Mouse (Mus musculus): ENCODE results near the gene Fbf1. TPM values are rescaled to one million over a fixed set of nuclear protein-coding genes. Genes with fewer than 3 reads are reported as not detected.

The Fbf1 gene
- polyA plus RNA-seq, 1 experiment from 2014 or later = 27.7 TPM

GRCm38 (mm10) chr11:116206678-116207077 is 38.7 kb upstream of the Fbf1 start:
- Histone ChIP-seq H3K27ac (replicated peaks; ENCODE audit: low read depth, low read length) (no peak overlapping the region), H3K9me3 (ENCODE audit: control insufficient read depth, low read length) (no peaks in the 10 kb centered on the region), H3K4me3 (ENCODE audit: low read depth, low read length) (no peak overlapping the region), H3K9ac (ENCODE audit: low read depth, low read length) (no peak overlapping the region), H3K4me2 (ENCODE audit: low read depth, low read length) (no peak overlapping the region), H3K27me3 (replicated peaks; ENCODE audit: control insufficient read depth, insufficient read depth, low read length) (no peaks in the 10 kb centered on the region), H3K4me1 (ENCODE audit: control insufficient read depth, insufficient read depth, low read length) (no peaks in the 10 kb centered on the region), H3K36me3 (ENCODE audit: control insufficient read depth, insufficient read depth, low read length) (peaks cover 32% of the 10 kb centered on the region)
- WGBS = 49% methylated on average over 4 of the region's 4 CpGs
- DNase-seq (ENCODE audit: low spot score) = no peak
- no peak for ATAC-seq (ENCODE audit: low read depth)

- Histone ChIP-seq H3K4me3 (ENCODE audit: low read depth, low read length) (no peak overlapping the region), H3K36me3 (ENCODE audit: control insufficient read depth, insufficient read depth, low read length) (peaks cover 32% of the 10 kb centered on the region), H3K4me2 (ENCODE audit: low read depth, low read length) (no peak overlapping the region), H3K27me3 (replicated peaks; ENCODE audit: control insufficient read depth, insufficient read depth, low read length) (no peaks in the 10 kb centered on the region), H3K9me3 (ENCODE audit: control insufficient read depth, low read length) (no peaks in the 10 kb centered on the region), H3K4me1 (ENCODE audit: control insufficient read depth, insufficient read depth, low read length) (0 out of 2 replicates have a peak, but pooled peaks cover under 1% of the 10 kb centered on the region), H3K9ac (ENCODE audit: low read depth, low read length) (no peak overlapping the region), H3K27ac (replicated peaks; ENCODE audit: low read depth, low read length) (no peak overlapping the region)
- WGBS = 96% methylated on average over 3 of the region's 3 CpGs
- ATAC-seq (ENCODE audit: low read depth) (no peak), DNase-seq (ENCODE audit: low spot score) (no peak)
Observed at GRCm38 (mm10) chr11:116203150-116203549, 35.2 kb upstream of the Fbf1 start.

DNA sequence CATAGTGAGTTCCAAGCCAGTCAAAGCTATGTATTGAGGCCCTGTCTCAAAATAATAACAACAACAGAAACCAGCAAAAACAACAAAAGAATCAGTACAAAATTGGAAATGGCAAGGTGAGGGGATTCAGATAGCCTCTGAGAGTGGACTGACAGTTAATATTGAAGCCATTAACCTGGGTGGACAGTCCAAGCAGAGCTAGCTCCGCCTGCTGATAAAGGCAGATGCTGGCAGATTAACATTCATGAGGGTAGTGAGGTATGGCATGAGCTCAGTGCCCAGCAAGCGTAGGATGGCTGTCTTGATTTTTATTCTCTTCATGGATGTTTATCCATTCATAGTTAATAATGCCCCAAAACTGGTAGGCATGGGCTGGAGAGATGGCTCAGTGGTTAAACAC is 33.2 kb upstream of the Fbf1 start:
- H3K4me1 ChIP-seq (ENCODE audit: control insufficient read depth, insufficient read depth, low read length) = peaks cover 8% of the 10 kb centered on the region
- no peaks in the 10 kb centered on the region for H3K9me3 ChIP-seq (ENCODE audit: control insufficient read depth, low read length)
- WGBS = 90% methylated on average over 2 of the region's 2 CpGs
- DNase-seq (ENCODE audit: low spot score) (no peak), ATAC-seq (ENCODE audit: low read depth) (no peak)
- no peak overlapping the region for H3K4me2 ChIP-seq (ENCODE audit: low read depth, low read length)
- H3K27me3 ChIP-seq (replicated peaks; ENCODE audit: control insufficient read depth, insufficient read depth, low read length) = no peaks in the 10 kb centered on the region
- H3K27ac ChIP-seq (replicated peaks; ENCODE audit: low read depth, low read length) = no peak overlapping the region
- H3K36me3 ChIP-seq (ENCODE audit: control insufficient read depth, insufficient read depth, low read length) = peaks cover 13% of the 10 kb centered on the region
- no peak overlapping the region for H3K4me3 ChIP-seq (ENCODE audit: low read depth, low read length)
- no peak overlapping the region for H3K9ac ChIP-seq (ENCODE audit: low read depth, low read length)

DNA sequence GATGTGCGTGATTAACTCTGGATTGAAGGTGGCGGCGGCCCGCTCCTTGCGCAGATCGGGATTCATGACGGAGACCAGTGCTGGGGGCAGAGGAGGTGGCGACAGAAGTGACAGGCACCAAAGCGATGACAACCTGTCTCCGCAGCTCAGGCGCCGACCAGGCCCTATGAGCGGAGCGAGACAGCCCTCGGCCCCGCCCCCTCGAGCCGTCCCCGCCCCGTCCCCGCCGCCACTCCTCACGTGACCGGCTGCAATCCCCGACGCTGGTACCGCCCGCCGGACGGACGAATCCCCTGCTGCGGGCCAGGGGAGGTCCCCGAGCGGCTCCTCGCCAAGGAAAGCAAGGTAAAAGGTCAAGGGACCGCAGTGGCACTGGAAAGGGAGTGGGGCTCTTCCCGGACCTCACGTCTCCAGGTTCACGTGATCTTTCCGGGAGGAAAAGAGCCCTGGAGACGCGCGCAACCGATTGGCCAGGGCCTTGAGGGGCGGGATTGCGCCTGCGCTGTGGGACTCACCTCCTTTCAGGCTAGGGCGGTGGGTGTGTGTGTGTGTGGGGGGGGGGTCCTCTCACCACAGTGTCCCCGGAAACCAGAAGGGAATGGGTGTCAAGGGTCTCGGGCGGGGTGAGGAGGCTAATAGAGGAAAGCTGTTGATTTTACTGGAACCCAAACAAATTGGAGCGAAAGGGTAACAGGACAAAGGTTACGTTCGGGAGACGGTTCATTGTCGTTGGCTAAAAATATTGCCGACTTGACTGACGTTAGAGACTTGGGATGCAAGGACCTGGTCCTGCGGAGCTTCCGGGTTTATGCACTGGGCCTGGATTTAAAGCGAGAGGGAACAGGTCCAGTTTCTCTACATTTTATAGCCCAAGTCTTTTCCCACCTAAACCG is 30.9 kb upstream of the Fbf1 start, which contains the start of the genes Ten1 and Acox1:
TSS of gene Ten1 (plus strand) at position 217 of the 893 bp plus-strand sequence.
TSS of gene Acox1 (minus strand) at position 407 of the 893 bp plus-strand sequence.
- 1% methylated on average over 57 of the region's 62 CpGs for WGBS
- peak within 1 kb of the TSS; percentile 80 for H3K4me3 ChIP-seq (ENCODE audit: low read depth, low read length)
- DNase-seq (ENCODE audit: low spot score) = peak; percentile 98
- H3K36me3 ChIP-seq (ENCODE audit: control insufficient read depth, insufficient read depth, low read length) = 0 out of 2 replicates have a peak, but pooled peaks cover 10% of the 10 kb centered on the region
- no peaks in the 10 kb centered on the region for H3K27me3 ChIP-seq (replicated peaks; ENCODE audit: control insufficient read depth, insufficient read depth, low read length)
- no peaks in the 10 kb centered on the region for H3K9me3 ChIP-seq (ENCODE audit: control insufficient read depth, low read length)
- peak; percentile 98 for ATAC-seq (ENCODE audit: low read depth)
- H3K9ac ChIP-seq (ENCODE audit: low read depth, low read length) = peak within 1 kb of the TSS; percentile 78
- H3K27ac ChIP-seq (replicated peaks; ENCODE audit: low read depth, low read length) = peak within 1 kb of the TSS; percentile 89
- H3K4me2 ChIP-seq (ENCODE audit: low read depth, low read length) = peak within 1 kb of the TSS; percentile 79
- peaks cover 8% of the 10 kb centered on the region for H3K4me1 ChIP-seq (ENCODE audit: control insufficient read depth, insufficient read depth, low read length)

DNA sequence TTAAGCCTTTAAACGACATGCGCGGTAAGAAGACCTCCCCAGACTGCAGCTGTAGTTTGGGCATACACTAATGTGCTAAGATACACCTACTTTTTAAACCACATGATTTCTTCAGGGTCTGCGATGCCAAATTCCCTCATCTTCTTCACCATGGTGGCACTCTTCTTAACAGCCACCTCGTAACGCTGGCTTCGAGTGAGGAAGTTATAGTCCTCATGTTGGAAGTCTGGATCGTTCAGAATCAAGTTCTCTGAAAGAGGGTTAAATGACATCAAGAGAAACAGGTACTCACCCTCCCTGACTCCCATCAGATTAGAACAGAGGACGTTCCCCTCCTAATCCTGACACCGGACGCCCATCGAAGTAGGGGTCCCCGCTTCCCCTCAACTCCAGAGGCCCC is 30.2 kb upstream of the Fbf1 start:
- no peaks in the 10 kb centered on the region for H3K27me3 ChIP-seq (replicated peaks; ENCODE audit: control insufficient read depth, insufficient read depth, low read length)
- H3K4me2 ChIP-seq (ENCODE audit: low read depth, low read length) = peak overlapping the region; percentile 79
- H3K4me1 ChIP-seq (ENCODE audit: control insufficient read depth, insufficient read depth, low read length) = peaks cover 8% of the 10 kb centered on the region
- WGBS = 22% methylated on average over 13 of the region's 13 CpGs
- H3K9ac ChIP-seq (ENCODE audit: low read depth, low read length) = peak overlapping the region; percentile 78
- 0 out of 2 replicates have a peak, but pooled peaks cover 12% of the 10 kb centered on the region for H3K36me3 ChIP-seq (ENCODE audit: control insufficient read depth, insufficient read depth, low read length)
- DNase-seq (ENCODE audit: low spot score) (no peak), ATAC-seq (ENCODE audit: low read depth) (no peak)
- no peaks in the 10 kb centered on the region for H3K9me3 ChIP-seq (ENCODE audit: control insufficient read depth, low read length)
- peak overlapping the region; percentile 80 for H3K4me3 ChIP-seq (ENCODE audit: low read depth, low read length)
- peak overlapping the region; percentile 89 for H3K27ac ChIP-seq (replicated peaks; ENCODE audit: low read depth, low read length)

DNA sequence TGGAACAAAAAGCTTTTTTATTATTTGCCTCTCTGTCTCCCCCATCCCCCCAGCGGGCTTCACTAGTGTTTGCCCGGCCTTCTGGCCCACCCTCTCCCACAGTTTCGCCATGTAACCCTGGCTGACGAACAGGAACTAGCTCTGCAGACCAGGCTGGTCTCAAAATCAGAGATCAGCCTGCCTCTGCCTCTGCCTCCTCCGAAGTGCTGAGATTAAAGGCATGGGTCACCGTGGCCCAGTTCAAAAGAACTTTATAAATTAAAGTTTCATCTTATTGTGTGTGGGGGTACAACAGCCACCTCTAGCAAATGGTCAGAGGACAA is 29.6 kb upstream of the Fbf1 start:
- Histone ChIP-seq H3K27me3 (replicated peaks; ENCODE audit: control insufficient read depth, insufficient read depth, low read length) (no peaks in the 10 kb centered on the region), H3K9ac (ENCODE audit: low read depth, low read length) (peak overlapping the region; percentile 78; the same call in 1 of the 2 replicates), H3K36me3 (ENCODE audit: control insufficient read depth, insufficient read depth, low read length) (0 out of 2 replicates have a peak, but pooled peaks cover 12% of the 10 kb centered on the region), H3K4me3 (ENCODE audit: low read depth, low read length) (peak overlapping the region; percentile 80; the same call in 1 of the 2 replicates), H3K4me1 (ENCODE audit: control insufficient read depth, insufficient read depth, low read length) (peaks cover 8% of the 10 kb centered on the region), H3K4me2 (ENCODE audit: low read depth, low read length) (peak overlapping the region; percentile 79), H3K9me3 (ENCODE audit: control insufficient read depth, low read length) (no peaks in the 10 kb centered on the region), H3K27ac (replicated peaks; ENCODE audit: low read depth, low read length) (no peak overlapping the region)
- DNase-seq (ENCODE audit: low spot score) = no peak
- 92% methylated on average over 6 of the region's 6 CpGs for WGBS
- no peak for ATAC-seq (ENCODE audit: low read depth)

GRCm38 (mm10) chr11:116196866-116197583 is 29.1 kb upstream of the Fbf1 start:
- H3K4me2 ChIP-seq (ENCODE audit: low read depth, low read length) = peak overlapping the region; percentile 79
- H3K9me3 ChIP-seq (ENCODE audit: control insufficient read depth, low read length) = no peaks in the 10 kb centered on the region
- ATAC-seq (ENCODE audit: low read depth) (no peak), DNase-seq (ENCODE audit: low spot score) (no peak)
- H3K27ac ChIP-seq (replicated peaks; ENCODE audit: low read depth, low read length) = no peak overlapping the region
- H3K9ac ChIP-seq (ENCODE audit: low read depth, low read length) = no peak overlapping the region
- H3K36me3 ChIP-seq (ENCODE audit: control insufficient read depth, insufficient read depth, low read length) = 0 out of 2 replicates have a peak, but pooled peaks cover 12% of the 10 kb centered on the region
- peaks cover 8% of the 10 kb centered on the region for H3K4me1 ChIP-seq (ENCODE audit: control insufficient read depth, insufficient read depth, low read length)
- no peaks in the 10 kb centered on the region for H3K27me3 ChIP-seq (replicated peaks; ENCODE audit: control insufficient read depth, insufficient read depth, low read length)
- 94% methylated on average over 18 of the region's 18 CpGs for WGBS
- no peak overlapping the region for H3K4me3 ChIP-seq (ENCODE audit: low read depth, low read length)

DNA sequence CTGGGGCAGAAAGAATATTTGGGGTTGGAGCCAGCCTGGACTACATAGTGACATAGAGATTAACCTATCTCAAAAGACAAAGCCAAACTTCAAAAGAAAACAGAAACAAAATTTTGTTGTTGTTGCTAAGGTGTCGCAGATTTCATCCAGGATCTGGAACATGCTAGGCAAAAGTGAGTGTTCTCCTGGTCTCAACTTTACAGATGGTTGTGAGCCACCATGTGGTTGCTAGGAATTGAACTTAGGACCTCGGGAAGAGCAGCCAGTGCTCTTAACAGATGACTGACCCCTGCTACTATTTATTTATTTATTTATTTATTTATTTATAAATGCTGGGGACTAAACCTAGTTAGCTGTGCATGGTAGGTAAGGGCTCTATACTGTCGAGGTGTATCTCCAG is 28.4 kb upstream of the Fbf1 start:
- no peak overlapping the region for H3K27ac ChIP-seq (replicated peaks; ENCODE audit: low read depth, low read length)
- 0 out of 2 replicates have a peak, but pooled peaks cover 17% of the 10 kb centered on the region for H3K36me3 ChIP-seq (ENCODE audit: control insufficient read depth, insufficient read depth, low read length)
- H3K9me3 ChIP-seq (ENCODE audit: control insufficient read depth, low read length) = no peaks in the 10 kb centered on the region
- H3K27me3 ChIP-seq (replicated peaks; ENCODE audit: control insufficient read depth, insufficient read depth, low read length) = no peaks in the 10 kb centered on the region
- WGBS = 83% methylated on average over 3 of the region's 3 CpGs
- H3K4me2 ChIP-seq (ENCODE audit: low read depth, low read length) = no peak overlapping the region
- no peak overlapping the region for H3K9ac ChIP-seq (ENCODE audit: low read depth, low read length)
- H3K4me3 ChIP-seq (ENCODE audit: low read depth, low read length) = no peak overlapping the region
- ATAC-seq (ENCODE audit: low read depth) (no peak), DNase-seq (ENCODE audit: low spot score) (no peak)
- peaks cover 8% of the 10 kb centered on the region for H3K4me1 ChIP-seq (ENCODE audit: control insufficient read depth, insufficient read depth, low read length)

All from embryonic facial prominence, embryonic 14.5 days (tissue).